Mouse (Mus musculus) telencephalon, adult 2 months (tissue): ENCODE measurements around the gene Adamts14.

ENCODE experiments used
- DNase-seq: peaks from one replicate; pipeline ENCODE4 v3.0.0-alpha.2; 2011; ENCODE audit warnings: low read depth, low spot score

Adamts14 gene

DNA sequence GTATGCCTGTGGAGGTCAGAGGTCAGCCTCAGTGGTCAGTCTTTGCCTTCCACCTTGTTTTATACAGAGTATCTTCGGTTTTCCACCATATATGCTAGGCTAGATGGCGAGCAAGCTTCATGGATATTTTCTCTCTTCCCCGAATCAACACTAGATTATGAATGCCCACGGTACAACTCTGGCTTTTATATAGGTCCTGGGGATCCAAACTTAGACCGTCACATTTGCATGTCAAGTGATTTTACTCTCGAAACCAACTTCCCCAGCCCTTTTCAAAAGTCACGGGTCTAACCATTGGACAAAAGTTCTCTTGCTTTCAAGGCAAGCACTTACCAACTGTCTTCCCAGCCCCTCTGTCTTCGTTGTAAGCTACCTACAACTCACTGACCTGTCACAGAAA, 94.6 kb downstream of the Adamts14 start:
- no peak for DNase-seq

DNA sequence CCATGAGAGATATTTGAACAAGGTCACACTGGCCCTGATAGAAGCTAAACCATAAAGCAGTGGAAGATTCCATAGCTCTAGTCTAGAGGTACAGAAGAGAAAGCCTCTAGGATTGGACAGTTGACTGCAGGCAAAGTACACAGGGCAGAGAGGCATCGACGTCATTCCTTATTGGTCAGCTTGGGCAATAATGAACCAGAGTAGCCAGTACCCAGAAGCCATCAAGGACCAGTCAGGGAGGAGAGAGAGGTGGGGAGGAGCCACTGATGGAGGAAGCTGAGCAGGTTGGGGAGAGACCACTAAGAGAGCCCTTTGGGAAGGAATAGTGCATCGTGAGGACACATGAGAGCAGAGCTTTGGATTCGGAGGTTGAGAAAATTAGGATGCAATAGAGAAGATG, 95.5 kb downstream of the Adamts14 start:
- no peak for DNase-seq

DNA sequence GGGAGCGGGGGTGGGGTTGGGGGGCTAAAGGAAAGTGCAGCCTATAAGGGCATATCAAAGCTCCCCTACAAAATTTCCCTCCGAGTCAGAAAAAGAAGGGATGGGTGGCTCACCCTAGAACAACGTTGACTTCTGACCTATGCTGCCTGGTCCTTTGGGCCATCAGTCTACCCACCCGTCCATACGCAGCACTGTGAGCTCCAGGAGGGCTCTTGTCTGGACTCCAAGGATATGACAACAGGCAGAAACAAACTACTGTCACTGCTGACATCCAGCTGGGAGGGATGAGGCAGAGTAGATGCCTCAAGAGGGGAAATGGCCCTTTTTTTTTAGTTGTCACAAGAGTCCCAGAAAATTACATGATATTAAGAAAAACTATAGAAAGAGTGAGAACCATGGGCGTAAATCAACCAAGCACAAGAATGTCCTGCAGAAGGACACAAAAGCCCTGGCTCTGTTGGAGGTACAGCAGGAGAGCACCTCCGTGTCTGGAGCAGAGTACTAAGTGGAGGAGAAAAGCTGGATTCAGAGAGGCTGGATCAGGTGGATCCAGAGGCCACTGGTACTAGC, 96.9 kb downstream of the Adamts14 start:
- DNase-seq: no peak

DNA sequence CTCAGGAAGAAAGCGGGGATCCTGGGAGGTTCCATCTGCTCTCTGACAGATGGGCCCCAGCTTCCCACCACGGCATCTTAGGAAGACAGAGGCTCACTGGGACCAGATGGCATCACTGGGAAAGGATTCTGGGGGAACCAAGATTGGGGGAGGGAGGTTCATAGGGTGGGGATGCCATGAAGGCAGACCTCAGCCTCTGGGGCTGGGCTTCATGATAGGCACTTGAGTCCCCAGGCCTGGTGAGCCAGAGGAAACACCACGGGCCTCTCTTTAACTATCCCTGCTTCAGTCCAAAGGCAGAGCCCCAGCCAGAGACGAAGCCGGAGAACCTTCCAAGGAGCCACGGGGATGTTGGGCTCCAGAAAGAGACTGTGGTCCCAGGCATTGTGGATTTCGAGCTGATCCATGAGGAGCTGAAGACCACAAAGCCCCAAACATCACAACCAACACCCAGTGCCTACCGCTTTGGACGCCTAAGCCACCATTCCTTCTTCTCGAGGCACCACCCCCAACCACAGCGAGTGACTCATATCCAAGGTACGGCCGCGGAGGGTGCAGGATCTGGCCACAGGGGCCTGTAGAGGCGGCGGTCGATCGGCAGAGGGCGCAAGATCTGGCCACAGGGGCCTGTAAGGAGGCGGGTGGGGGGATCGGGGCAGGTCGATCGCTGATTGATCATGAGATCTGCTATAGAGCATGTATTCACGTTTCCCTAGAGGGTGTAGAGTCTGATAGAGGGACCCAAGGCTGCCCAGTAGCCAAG, 97.6 kb downstream of the Adamts14 start:
- DNase-seq: peak; percentile 62

DNA sequence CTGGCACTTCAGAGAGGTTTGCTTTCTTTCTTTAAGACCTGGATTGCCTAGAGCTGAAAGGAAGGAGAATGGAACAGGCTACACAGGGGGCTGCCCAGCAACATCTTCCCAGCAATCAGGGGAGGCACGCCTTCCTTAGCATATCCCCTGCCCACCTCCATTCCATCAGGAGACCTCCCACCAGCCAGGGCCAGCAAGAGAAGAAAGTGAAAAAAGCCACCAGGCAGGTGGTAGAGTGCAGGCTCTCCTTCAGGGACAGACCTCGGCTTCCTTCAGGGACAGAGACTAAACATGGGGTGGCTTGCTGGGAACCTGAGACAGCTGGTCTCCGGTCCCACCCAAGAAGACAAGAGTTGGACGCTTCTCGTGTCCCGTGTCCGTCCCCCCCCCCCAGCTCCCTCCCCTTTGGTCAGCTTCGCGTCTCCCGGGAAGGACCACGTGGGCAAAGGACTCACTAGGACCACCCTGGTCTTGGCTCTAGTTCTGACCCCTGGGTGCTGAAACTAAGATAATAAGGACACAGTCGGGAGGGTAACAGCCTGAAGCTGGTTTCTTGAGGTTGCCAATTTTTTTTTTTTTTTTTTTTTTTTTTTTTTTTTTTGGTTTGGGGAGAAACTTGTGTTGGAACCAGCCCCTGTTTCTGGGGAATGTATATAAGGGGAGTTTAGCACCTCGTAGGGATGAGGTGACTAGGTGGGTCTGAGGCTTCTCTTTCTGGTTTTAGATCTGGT, 98.4 kb downstream of the Adamts14 start:
- DNase-seq: no peak

DNA sequence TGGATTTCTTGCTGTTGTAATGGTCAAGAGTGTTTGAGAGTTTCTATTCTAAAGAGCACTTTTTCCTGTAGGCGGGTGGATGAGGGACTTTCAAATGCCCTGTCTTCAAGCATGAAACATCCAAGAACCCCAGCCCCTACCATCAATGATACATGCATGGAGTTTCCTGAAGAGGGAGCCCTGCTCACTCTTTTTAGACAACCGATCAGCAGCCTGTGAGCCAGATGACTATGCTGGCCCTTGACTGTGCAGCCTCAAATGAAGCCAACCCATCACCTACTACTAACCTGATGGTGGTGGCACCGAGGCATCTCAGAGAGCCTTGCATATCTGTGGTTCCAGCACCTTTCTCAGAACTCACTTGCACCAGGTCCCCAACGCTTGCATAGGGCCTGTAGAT, 100.7 kb downstream of the Adamts14 start:
- DNase-seq: no peak

DNA sequence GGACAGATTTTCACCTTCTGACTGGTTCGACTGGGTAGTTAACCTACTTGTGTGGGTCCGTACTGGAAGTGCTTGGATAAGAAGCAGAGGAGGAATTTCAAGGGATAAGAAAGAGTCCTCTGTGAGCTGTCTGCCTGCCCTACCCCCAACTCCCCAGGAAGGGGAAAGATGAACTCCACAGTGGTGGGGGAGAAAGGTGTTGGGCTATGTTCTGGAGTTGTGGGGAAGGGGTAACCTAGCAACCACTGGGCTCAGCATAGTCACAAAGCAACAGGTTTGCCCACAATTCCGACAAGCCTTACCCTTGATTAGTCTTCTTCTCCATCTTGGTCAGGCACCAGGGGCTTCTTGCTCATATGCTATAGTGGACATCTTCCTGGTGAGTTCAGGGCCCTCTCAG, 101.6 kb downstream of the Adamts14 start, which contains the start of gene Tbata:
Gene Tbata, plus strand, starts transcription at position 301 of the 400 bp plus-strand sequence.
- DNase-seq: no peak

DNA sequence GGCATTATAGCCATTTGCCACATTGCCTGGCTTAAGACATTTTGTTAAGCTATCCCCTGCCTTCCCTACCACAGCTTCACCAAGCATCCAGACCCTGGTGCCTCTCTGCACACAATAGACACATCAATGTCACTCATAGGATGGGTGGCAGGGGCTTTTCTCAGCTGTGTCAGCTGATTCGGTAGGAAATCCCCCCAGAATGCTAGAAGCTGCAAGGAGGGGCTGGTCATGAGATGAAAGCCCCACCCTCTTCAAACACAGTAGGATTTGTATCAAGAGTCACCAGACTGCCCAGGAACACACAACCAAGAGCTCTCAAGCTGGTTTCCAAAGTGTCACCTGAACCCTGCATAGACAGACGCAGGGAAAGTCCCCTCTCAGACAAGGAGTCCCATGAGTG, 104.8 kb downstream of the Adamts14 start:
- DNase-seq: no peak

DNA sequence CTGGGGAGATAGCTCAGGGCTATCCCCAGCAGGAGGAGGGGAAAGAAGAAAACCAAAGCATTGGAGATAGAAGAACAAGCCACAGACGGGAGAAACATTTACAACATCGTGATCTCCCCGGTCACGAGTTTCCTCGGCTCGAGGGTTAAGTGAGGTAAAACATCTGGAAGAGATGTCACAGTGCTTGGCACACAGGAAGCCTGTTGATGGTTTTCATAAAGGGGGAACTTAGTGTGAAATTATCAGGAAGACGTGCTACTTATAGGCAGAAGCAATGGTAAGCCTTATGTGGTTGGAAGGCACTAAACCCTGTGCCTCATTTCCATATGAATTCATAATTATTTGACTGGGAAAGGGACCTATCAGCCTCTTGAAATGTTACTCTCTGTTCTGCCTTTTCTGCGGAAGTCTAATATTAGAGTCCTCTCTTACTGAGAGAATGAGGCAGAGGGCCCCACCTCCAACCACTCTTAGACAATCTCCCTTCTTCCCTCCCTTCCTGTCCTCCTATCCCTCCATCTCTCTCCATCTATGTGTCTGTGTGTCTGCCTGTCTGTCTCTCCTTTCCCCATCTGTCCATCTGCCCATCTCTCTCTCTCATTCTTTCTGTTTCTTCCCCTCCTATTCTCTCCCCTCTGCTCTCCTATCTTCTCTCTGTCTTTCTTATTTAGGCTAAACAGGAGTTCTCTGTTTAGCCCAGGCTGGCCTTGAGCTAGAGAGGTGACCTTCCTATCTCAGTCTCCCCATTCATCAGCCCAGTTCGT, 105.7 kb downstream of the Adamts14 start:
- no peak for DNase-seq

DNA sequence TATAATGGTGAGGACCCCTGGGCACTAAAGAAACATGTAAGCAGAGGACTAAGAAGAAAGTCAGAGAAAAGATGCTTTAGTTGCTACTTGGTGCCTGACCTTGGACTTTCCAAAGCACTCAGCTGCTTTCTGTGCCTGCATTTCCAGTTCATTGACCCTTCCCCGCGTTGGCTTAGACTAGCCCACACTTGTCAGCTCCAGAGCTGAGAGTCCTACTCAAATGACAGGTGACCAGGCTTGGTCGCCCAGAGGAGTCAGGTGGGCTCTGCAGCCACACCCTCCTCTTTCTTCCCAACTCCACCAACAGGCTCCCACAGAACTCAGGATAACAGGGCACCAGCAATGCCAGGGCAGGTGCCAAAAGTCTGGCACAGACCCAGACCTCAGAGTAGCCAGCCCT, 110.9 kb downstream of the Adamts14 start:
- DNase-seq: no peak

DNA sequence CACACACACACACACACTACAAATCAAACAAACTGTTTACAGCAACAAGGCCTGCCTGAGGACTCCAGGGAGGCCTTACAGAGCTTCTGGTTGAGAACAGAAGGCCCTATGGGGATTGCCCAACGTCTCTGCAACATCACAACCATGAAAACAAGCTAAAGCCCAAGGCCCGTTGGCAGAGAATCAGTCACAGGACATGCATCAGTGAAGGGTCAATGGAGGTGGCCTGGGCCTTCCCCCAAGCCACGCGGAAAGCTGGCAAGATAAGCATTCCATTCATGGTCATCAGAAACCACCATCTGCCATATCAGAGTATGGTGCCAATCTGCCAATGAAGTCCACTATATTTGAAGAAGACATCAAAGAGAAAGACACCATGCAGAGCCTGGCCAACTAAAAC, 112.6 kb downstream of the Adamts14 start:
- no peak for DNase-seq

DNA sequence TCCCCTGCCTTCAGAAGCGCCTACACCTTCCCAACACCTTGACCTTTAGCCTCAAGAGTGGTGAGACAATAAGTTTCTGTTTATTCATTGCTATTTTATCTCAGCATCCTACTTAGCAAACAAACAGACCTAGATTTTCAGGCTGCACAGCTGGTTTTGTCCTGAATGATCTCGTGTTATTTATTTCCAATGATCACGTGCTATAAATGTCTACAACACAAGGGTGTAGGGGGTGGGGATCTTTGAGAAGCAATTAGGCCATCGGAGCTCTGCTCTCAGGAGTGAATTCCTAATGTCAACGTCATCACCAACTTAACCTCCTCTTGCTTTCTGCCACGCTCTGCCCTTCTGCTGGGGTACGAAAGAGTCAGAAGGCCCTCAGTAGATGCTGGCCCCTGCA, 113.1 kb downstream of the Adamts14 start:
- DNase-seq: no peak

DNA sequence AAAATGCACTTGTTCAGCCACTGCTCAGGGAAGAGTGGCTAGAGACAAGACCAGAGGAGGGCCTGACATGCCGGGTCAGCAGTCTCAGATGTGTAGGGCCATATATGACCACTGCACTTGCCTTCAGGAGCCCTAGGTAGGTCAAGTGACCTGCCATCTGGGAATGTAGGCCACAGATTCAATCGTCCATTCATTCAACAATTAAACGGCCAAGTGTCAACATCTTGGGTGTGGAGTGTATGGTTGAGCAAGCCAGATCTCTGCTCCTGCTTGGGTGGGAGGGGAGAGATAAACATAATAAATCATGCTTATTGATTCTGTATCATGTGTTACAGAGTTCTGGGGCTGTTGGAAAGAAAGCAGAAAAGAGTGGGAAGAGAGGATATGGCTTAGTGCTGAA, 114.6 kb downstream of the Adamts14 start:
- DNase-seq: no peak

DNA sequence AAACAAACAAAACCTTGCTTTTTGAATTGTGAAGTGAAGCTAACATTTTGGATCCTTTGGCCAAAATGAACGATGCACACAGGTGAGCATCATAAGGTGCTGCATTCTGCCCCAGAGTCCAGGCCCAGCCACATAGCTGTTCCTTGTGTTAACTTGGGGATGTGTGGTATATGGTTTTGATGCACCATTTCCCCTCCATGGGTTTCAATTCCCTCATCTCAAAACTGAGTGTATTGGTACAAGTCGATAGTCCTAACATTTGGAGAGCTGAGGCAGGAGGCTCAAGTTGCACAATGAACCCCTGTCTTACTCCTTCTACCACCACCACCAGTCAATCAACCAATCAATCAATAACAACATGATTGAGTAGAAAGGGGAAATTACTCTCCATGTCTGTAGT, 116.8 kb downstream of the Adamts14 start:
- no peak for DNase-seq

DNA sequence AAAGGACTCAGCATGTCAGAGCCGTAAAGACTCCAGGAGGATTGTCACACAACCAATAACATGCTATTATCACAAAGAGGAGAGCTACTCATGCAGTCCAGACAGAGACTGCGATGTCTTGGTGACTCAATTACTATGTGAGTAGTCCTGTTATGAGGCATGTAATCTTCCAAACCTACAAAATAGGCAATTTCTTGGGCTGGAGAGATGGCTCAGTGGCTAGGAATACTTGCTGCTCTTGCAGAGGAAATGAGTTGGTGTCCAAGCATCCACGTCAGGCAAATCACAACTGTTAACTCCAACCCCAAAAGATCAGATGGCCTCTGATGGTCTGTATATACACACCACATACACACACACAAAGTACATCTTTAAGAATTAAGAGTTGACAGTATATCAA, 117.6 kb downstream of the Adamts14 start:
- no peak for DNase-seq

DNA sequence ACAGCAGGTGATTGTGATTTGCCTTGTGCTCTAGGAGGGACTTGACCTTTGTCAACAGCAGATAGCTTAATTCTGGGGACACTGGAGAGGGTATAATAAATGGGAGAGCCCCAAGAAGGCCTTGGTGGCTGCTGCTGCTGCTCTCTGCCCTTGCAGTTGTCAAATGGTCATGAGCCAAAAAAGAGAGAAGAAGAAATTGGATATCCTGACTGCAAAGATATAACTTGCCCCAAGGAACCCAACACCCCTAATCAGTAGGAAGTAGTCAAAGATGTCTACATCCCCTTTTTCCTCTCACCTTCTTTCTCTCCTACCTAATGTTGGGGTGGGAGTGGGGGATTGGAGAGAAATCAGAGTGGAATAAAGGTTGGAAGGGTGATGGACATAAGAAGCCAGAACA, 121.1 kb downstream of the Adamts14 start:
- no peak for DNase-seq

DNA sequence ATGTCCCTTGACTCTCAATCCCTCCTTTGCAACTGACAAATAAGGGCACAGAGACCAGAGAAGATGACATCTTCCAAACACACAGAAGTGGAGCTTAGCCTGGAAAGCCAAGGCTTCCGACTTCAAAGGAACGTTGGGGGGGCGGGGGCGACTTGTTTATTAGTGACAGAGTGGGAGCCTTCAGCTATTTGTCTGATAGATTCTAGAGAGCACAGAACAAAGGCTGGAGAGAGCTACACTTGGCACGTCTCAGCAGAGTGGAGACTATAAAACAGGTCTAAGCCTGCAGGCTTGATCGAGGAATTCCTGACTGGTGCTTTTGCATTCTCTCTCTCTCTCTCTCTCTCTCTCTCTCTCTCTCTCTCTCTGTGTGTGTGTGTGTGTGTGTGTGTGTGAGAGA, 122.6 kb downstream of the Adamts14 start:
- DNase-seq: no peak

DNA sequence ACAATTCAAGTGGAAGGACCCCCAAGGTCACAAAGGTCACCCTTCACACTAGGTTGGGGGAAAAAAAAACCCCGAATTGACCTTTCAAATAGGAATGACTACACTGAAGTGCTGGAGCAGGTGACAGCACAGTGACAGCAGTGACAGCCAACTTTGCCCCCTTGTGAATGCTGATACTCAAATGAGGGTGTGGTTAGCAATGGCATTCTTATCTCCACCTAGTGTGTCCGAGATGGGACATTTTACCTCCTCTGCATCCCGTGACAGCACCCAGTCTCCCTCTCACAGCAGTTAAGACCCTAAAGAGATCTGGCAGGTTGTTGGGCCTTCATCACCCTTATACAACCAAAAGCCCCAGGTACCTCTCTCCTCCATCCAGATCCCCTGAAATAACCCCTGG, 123.8 kb downstream of the Adamts14 start:
- no peak for DNase-seq

DNA sequence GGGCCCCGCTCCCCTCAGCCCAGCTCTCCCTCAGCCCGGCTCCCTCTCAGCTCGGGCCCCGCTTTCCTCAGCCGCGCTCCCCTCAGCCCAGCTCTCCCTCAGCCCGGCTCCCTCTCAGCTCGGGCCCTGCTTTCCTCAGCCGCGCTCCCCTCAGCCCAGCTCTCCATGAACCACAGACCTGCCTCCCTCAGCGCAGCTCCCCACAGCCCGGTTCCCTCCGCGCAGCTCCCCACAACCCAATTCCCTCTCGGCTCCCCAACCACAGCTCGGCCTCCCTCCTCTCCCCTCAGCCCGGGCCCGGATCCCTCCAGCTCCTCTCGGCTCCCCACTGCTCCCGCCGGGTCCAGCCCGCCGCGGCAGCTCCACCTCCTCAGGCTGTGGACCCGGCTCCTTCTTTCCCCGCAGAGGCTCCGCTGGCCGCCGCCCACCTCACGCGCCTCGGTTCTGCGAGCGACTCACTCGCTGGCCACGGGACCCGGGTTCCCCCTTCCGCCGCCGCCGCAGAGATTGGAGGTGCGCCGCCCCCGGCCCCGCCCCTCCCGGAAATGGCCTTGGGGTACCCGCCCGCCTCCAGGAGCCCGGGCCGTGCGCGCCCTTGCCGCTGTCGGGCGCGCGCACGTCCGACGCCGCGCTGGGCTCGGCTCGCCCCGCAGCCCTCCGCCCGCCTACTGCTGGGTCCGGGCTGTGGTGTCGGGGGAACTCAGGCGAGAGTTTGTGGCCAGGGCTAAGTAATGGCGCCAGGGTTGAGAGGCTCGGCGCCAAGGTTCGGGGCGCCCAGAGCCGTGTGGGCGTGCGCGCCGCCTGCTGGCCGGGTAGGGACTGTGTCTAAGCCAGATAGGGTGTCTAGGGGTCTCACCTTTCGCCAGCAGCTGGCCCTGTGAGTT, 125.8 kb downstream of the Adamts14 start, which contains the start of gene Sgpl1:
Gene Sgpl1, minus strand, starts transcription at position 547 of the 884 bp plus-strand sequence.
- DNase-seq: peak; percentile 76
